Mouse (Mus musculus) spleen, adult 2 months (tissue): ENCODE measurements around the gene Nae1. TPM values are rescaled to one million over a fixed set of nuclear protein-coding genes. Genes with fewer than 3 reads are reported as not detected.

Experiments used
- DNase-seq, 2 experiments: peaks; one replicate each; pipeline versions ENCODE4 v3.0.0 to v3.0.0-alpha.2; 2012 to 2021; ENCODE audit warnings: low spot score in 2 of 2, low read depth in 1 of 2
- H3K27ac ChIP-seq: fragments of 200-500 bp; 2 replicates; pipeline ENCODE4 v1.5.1; 2012; ENCODE audit warnings: low read length, inconsistent platforms; ENCODE audit not compliant: insufficient read depth
- H3K27me3 ChIP-seq: fragments of 200-500 bp; 2 replicates; pipeline ENCODE4 v1.6.1; 2012; ENCODE audit warnings: mild to moderate bottlenecking, moderate library complexity, low read length, inconsistent platforms; ENCODE audit not compliant: control insufficient read depth, insufficient read depth
- H3K36me3 ChIP-seq: fragments of 200-500 bp; 2 replicates; pipeline ENCODE4 v1.6.1; 2012; ENCODE audit warnings: mild to moderate bottlenecking, low read length, inconsistent platforms; ENCODE audit not compliant: control insufficient read depth, insufficient read depth
- H3K4me1 ChIP-seq: fragments of 200-500 bp; 2 replicates; pipeline ENCODE4 v1.6.1; 2011; ENCODE audit warnings: inconsistent platforms; ENCODE audit not compliant: control insufficient read depth, insufficient read depth, insufficient read length
- H3K4me3 ChIP-seq: fragments of 200-500 bp; 2 replicates; pipeline ENCODE4 v1.5.1; 2011; ENCODE audit warnings: mild to moderate bottlenecking, inconsistent platforms; ENCODE audit not compliant: insufficient read depth, insufficient read length; ENCODE audit errors: extremely low read depth
- CTCF ChIP-seq: fragments of 200-500 bp; IDR thresholded peaks from 2 replicates; pipeline ENCODE4 v1.5.1; 2011; ENCODE audit warnings: mild to moderate bottlenecking, inconsistent platforms; ENCODE audit not compliant: insufficient read depth, insufficient read length, insufficient replicate concordance; ENCODE audit errors: extremely low read depth
- POLR2A ChIP-seq: fragments of 200-500 bp; IDR thresholded peaks from 2 replicates; pipeline ENCODE4 v1.6.1; 2011; ENCODE audit warnings: low read depth, low read length, inconsistent platforms
- WGBS: fragments of 180-500 bp; shearing (Covaris S2); methylation state at CpG from one replicate; pipeline ENCODE4 v1.1.7; 2018; 5-methylcytosine and 5-hydroxymethylcytosine counted together
- polyA plus RNA-seq: library from polyadenylated mRNA; depleted of rRNA; stranded (reverse); fragments of >200 nt; gene quantifications from 2 replicates; pipeline ENCODE4 v1.2.3, GENCODE M21; 2012

Nae1 gene
- polyA plus RNA-seq, 1 experiment = 6.6 TPM

GRCm38 (mm10) chr8:104533551-104533950, 886 bp downstream of the Nae1 start:
- peaks cover 8% of the 10 kb centered on the region for H3K4me1 ChIP-seq
- H3K27ac ChIP-seq = no peak overlapping the region
- H3K27me3 ChIP-seq = no peaks in the 10 kb centered on the region
- H3K36me3 ChIP-seq = peaks cover 5% of the 10 kb centered on the region
- TF ChIP-seq CTCF = no peak
- TF ChIP-seq POLR2A = no peak
- no peak for DNase-seq
- 40% methylated on average over 7 of the region's 7 CpGs for WGBS
- peak overlapping the region; percentile 97; the same call in 1 of the 2 replicates for H3K4me3 ChIP-seq

- TF ChIP-seq POLR2A (no peak), CTCF (no peak)
- Histone ChIP-seq H3K27me3 (no peaks in the 10 kb centered on the region), H3K36me3 (peaks cover 19% of the 10 kb centered on the region), H3K27ac (no peak overlapping the region), H3K4me1 (peaks cover 5% of the 10 kb centered on the region), H3K4me3 (no peak overlapping the region)
- no peak for DNase-seq
- WGBS = 98% methylated on average over 6 of the region's 6 CpGs
Measured at GRCm38 (mm10) chr8:104529671-104530070, 4.8 kb downstream of the Nae1 start.

GRCm38 (mm10) chr8:104517872-104518271, 16.6 kb downstream of the Nae1 start:
- TF ChIP-seq POLR2A (no peak), CTCF (no peak)
- Histone ChIP-seq H3K27me3 (no peaks in the 10 kb centered on the region), H3K4me1 (no peaks in the 10 kb centered on the region), H3K4me3 (no peak overlapping the region), H3K36me3 (peaks cover 35% of the 10 kb centered on the region), H3K27ac (no peak overlapping the region)
- 90% methylated on average over 5 of the region's 5 CpGs for WGBS
- DNase-seq = no peak

GRCm38 (mm10) chr8:104510134-104510533, 24.3 kb downstream of the Nae1 start:
- TF ChIP-seq CTCF = no peak
- TF ChIP-seq POLR2A = no peak
- Histone ChIP-seq H3K36me3 (peaks cover 12% of the 10 kb centered on the region; the same call in 1 of the 2 replicates), H3K27ac (no peak overlapping the region)

GRCm38 (mm10) chr8:104509061-104510006, 25.1 kb downstream of the Nae1 start, which contains the start of gene Terb1:
TSS of gene Terb1 (minus strand) at chr8:104509910.
- no peaks in the 10 kb centered on the region for H3K27me3 ChIP-seq
- peaks cover 3% of the 10 kb centered on the region; the same call in 1 of the 2 replicates for H3K4me1 ChIP-seq
- H3K27ac ChIP-seq = peak within 1 kb of the TSS; percentile 65
- TF ChIP-seq CTCF (no peak), POLR2A (no peak)
- 9% methylated on average over 64 of the region's 64 CpGs for WGBS
- peaks cover 6% of the 10 kb centered on the region; the same call in 1 of the 2 replicates for H3K36me3 ChIP-seq
- peak; percentile 25 to 66 for DNase-seq
- peak within 1 kb of the TSS; percentile 57 for H3K4me3 ChIP-seq

More at GRCm38 (mm10) chr8:104510134-104510533, 24.3 kb downstream of the Nae1 start:
- H3K4me1 ChIP-seq = peaks cover 3% of the 10 kb centered on the region; the same call in 1 of the 2 replicates
- no peak for DNase-seq
- no peak overlapping the region for H3K4me3 ChIP-seq
- 88% methylated on average over 3 of the region's 3 CpGs for WGBS
- no peaks in the 10 kb centered on the region for H3K27me3 ChIP-seq

- TF ChIP-seq POLR2A = no peak
- TF ChIP-seq CTCF = no peak
- H3K4me1 ChIP-seq = no peaks in the 10 kb centered on the region
- WGBS = 72% methylated on average over 1 of the region's 1 CpGs
- DNase-seq = no peak
- 0 out of 2 replicates have a peak, but pooled peaks cover 1% of the 10 kb centered on the region for H3K27me3 ChIP-seq
- no peak overlapping the region for H3K4me3 ChIP-seq
- H3K27ac ChIP-seq = no peak overlapping the region
- H3K36me3 ChIP-seq = no peaks in the 10 kb centered on the region
Measured at GRCm38 (mm10) chr8:104479091-104479490, 55.3 kb downstream of the Nae1 start.

- H3K4me1 ChIP-seq = no peaks in the 10 kb centered on the region
- 0 out of 2 replicates have a peak, but pooled peaks cover 1% of the 10 kb centered on the region for H3K27me3 ChIP-seq
- H3K36me3 ChIP-seq = no peaks in the 10 kb centered on the region
- WGBS = 87% methylated on average over 3 of the region's 3 CpGs
- no peak overlapping the region for H3K4me3 ChIP-seq
- TF ChIP-seq CTCF = no peak
- no peak for TF ChIP-seq POLR2A
- no peak for DNase-seq
- no peak overlapping the region for H3K27ac ChIP-seq
Measured at GRCm38 (mm10) chr8:104472465-104472864, 62.0 kb downstream of the Nae1 start.
